Mouse (Mus musculus): ENCODE results near the gene Krt33b. TPM values are rescaled to one million over a fixed set of nuclear protein-coding genes. Genes with fewer than 3 reads are reported as not detected.

Gene Krt33b
- total RNA-seq, 1 experiment from 2014 or later: not detected

DNA sequence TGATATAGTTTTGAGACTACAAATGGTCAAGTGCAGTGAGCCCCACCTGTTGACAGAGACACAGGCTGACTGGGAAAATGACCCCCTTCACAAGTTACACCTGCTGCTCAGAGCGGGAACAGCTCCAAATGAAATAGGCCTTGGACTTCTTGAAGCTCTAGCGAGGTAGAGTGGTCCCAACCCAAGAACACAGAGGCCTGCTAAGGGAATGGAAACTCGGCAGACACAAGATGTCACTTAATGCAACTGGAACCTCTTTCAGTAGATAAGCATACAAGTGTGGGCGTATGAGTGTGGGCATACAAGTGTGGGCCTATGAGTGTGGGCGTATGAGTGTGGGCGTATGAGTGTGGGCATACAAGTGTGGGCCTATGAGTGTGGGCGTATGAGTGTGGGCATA is 30.6 kb downstream of the Krt33b start:
- ATAC-seq (ENCODE audit: extremely low read depth, insufficient number of reproducible peaks, low FRiP score, poor library complexity, severe bottlenecking): no peak

DNA sequence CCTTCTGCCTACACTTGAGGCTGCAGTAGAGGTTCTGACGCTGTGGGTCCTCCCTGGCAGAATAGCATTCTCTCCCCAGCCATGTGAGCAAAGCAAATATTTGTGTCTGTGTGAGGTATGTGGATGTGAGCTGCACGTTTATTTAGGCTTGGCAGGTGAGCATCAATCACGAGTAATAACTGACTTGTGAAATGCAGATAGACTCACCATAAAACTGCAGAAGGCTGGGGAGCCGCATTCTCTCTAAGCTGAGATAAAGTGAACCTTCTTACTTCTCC is 35.3 kb downstream of the Krt33b start:
- ATAC-seq (ENCODE audit: extremely low read depth, insufficient number of reproducible peaks, low FRiP score, poor library complexity, severe bottlenecking): no peak

DNA sequence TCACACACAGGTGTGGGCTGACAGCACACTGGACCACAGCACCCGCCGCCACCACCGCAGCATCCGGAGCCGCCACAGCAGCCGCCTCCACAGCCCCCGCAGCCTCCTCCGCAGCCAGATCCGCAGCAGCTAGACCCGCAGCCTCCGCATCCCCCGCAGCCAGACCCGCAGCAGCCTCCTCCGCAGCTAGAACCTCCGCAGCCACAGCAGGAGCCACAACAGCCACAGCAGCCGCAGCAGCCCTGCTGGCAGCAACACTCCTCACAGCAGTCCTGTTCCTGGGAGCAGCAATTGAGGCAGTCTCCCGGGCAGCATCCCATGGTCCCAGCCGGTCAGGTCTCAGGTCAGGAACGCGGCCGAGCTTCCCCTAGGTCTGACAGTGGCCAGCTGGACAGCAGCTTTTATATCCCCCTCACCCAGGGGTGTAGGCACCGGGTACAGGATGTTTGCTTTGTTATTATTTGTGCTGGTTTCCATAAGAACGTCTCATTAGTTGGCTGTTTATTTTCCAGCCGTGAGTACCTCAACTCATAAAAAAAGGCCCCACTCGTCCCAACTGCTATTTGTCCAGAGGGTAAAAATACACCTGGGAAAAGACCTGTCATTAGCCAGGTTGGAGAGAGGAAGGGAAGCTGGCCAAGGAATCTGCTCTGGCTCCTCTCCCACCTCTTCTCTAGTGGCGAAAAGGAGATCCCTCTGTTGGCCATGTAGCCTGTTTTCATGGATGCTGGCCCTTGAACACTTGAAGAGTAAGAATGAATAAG is 35.9 kb downstream of the Krt33b start, which contains the start of gene Krtap17-1:
Krtap17-1 (minus strand) TSS at position 375 of the 764 bp plus-strand sequence.
- no peak for ATAC-seq (ENCODE audit: extremely low read depth, insufficient number of reproducible peaks, low FRiP score, poor library complexity, severe bottlenecking)

DNA sequence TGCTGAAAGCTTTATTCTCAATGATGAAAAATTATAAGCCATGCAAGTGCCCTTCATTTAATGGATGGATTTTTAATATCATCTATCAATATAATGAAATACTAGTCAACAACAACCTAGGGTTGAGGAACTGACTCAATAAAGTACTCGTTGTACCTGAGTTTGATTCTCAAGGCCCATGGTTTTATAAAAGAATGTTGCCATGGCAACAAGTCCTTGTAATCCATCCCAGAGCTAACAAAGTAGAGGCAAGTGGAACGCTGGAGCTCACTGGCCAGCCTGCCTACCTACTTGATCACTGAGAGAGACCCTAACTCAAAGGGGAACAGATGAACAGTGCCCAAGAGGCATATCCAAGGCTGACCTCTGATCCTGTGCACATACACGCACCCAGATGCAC is 39.1 kb downstream of the Krt33b start:
- no peak for ATAC-seq (ENCODE audit: extremely low read depth, insufficient number of reproducible peaks, low FRiP score, poor library complexity, severe bottlenecking)

DNA sequence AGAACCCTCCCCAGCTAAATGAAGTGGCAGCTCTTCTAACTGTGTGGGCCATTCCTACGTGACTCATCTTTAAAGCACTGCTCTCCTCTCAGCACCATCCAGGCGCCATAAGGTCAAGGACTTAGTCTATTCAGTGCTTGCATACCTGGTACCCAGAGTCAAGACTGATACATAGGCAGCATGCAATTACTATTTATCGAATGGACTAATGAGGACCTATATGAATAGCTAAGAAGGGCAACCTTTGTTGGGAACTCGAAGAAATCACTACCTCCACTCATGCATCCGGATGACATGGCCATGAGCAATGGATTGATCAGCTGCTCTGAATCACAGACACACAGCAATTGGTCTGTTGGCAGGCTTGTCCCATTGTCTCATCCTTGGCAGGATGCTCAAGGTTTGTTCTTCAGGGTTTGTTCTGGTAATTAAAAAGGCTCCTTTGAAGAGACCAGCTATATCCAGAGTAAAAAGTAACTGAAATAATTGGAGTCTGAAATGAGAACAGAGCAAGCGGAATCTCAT is 39.7 kb downstream of the Krt33b start:
- no peak for ATAC-seq (ENCODE audit: extremely low read depth, insufficient number of reproducible peaks, low FRiP score, poor library complexity, severe bottlenecking)

DNA sequence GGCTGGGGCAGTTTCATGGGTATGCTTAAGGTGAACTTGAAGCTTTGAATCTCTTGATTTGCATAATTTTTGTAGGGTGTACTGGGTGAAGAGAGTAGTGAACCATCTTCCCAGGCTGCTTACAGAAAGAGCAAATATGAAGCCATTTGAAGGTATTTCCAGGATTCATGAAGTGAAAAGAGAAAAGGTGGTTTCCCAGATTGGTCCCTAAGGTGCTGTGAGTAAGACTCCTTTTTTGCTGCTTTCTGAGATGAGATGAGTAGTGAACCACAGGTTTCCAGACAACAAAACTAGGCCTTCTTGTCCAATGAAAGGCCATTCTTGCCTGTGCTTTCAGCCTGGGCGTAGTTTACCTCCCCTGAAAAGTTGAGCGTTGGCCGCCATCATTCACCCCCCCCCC is 41.1 kb downstream of the Krt33b start:
- ATAC-seq (ENCODE audit: extremely low read depth, insufficient number of reproducible peaks, low FRiP score, poor library complexity, severe bottlenecking): no peak

DNA sequence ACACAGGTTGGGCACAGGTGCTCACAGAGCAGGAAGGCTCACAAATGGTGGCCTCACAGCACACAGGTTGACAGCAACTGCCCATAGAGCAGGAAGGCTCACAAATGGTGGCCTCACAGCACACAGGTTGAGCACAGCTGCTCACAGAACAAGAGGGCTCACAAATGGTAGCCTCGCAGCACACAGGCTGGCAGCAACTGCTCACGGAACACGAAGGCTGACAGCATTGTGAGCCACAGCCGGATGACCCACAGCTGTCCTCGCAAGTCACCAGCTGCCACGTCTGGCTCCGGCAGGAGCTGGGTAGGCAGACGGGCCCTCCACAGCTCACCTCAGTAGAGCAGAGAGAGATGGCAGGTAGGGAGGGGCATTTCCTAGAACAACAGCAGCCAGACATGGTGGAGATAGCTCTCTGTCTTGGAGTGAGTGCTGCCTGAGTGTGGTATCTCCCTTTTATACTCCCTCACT is 43.5 kb downstream of the Krt33b start, which contains the start of gene Krtap16-1:
Krtap16-1 (minus strand) TSS at position 418 of the 468 bp plus-strand sequence.
- no peak for ATAC-seq (ENCODE audit: extremely low read depth, insufficient number of reproducible peaks, low FRiP score, poor library complexity, severe bottlenecking)

DNA sequence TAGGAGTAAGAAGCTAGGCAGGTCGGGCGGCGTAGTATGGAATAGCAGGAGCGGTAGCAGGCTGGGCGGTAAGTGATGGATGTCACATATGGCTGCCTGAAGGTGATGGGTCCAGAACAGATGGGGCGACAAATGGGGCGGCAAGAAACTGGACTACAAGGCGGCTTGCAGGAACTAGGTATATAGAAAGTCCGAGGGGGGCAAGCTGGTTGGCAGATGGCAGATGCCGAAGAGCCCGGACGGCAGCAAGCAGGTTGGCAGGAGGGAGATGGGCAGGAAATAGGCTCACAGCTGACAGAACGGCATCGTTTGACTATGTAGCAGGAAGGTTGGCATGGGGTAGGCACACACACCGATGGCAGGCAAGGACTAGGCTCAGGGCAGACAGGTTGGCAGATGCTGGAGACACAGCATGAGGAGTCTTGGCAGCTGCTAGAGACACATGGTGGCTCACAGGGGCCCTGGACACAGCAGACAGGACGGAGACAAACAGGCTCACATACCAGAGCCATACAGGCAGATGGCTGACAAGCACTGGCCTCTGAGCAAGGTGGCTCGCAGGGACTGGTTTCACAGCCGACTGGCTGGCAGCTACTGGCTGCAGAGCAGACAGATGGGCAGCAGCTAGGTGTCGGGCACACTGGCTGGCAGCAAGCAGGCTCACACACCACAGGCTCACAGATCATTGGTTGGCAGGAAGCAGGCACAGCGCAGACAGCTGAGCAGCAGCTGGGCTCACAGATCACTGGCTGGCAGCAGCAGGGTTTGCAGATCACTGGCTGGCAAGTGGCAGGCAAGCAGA is 44.2 kb downstream of the Krt33b start:
- ATAC-seq (ENCODE audit: extremely low read depth, insufficient number of reproducible peaks, low FRiP score, poor library complexity, severe bottlenecking): no peak

DNA sequence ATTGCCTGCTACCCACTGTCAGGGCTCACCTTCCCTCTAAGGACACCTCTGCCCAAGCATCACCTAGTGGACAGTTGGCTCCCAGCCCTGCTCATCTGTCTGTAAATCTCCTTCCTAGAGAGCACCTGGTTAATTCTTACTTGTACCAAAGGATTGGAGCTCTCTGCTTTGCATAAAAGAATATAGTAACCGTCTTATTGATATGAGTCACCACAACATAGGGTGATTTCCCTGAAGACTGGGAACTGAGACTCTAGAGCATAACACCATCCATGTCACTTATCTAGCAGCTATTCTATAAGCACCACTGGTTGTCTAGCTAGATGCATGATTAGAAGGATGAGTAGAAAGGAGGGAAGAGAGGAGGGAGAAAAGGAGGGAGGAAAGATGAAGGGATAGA is 46.2 kb downstream of the Krt33b start:
- ATAC-seq (ENCODE audit: extremely low read depth, insufficient number of reproducible peaks, low FRiP score, poor library complexity, severe bottlenecking): no peak

DNA sequence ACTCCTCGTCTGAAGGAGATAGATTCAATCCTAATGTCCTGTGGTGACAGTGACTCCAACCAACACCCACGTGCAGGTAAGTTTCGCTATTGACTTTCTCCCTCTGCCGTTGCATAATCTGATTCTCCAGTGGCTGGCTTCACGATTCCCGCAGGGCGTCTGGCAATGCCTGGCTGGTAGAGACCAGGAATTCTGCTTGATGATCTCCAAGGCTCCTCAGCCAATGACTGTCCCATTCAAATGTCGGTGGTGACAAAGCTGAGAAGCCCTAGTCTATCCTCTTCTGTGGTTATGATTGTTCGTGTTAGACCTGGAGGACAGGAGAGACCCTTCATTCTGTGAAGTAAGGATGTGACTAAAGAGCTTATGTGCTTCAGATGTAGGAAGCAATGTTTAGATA is 46.9 kb downstream of the Krt33b start:
- no peak for ATAC-seq (ENCODE audit: extremely low read depth, insufficient number of reproducible peaks, low FRiP score, poor library complexity, severe bottlenecking)

DNA sequence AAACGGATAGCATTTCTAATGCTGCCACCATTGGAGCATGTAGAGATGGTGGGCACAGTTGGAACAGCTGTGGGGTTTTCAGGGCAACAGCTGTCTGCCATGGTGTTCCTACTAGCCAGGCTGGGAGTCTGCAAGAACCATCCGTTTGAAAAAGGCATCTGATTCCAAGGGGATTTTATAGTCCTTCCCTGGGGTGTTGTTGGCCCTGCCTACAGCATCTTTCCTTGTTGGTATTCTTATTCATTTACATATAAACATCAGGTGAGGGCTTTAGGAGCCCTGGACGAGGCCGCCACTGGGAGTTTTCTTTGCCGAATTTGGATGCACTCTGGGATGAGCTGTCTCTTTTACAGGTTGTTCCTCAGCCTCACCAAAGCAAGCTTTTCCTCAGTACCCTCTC is 50.7 kb downstream of the Krt33b start, which contains the start of gene Krtap29-1:
Krtap29-1 (minus strand) TSS at position 101 of the 400 bp plus-strand sequence.
- no peak for ATAC-seq (ENCODE audit: extremely low read depth, insufficient number of reproducible peaks, low FRiP score, poor library complexity, severe bottlenecking)

Other genes with a start within 250 kb of the Krt33b start
- not detected in 2 replicates for gene Krtap4-8, start 249.2 kb downstream of the Krt33b start, total RNA-seq (2017)
- gene Krtap4-9, start 244.7 kb downstream of the Krt33b start, total RNA-seq (2017): not detected in 2 replicates
- not detected in 2 replicates for gene Gm11596, start 236.4 kb downstream of the Krt33b start, total RNA-seq (2017)
- gene Gm11569, start 230.9 kb downstream of the Krt33b start, total RNA-seq (2017): not detected in 2 replicates
- gene Gm11554, start 225.4 kb downstream of the Krt33b start, total RNA-seq (2017): not detected in 2 replicates
- not detected in 2 replicates for gene Krtap4-13, start 220.0 kb downstream of the Krt33b start, total RNA-seq (2017)
- gene Gm11564, start 214.2 kb downstream of the Krt33b start, total RNA-seq (2017): not detected in 2 replicates
- gene 2300003K06Rik, start 191.8 kb downstream of the Krt33b start, total RNA-seq (2017): not detected in 2 replicates
- gene Krtap4-16, start 178.3 kb downstream of the Krt33b start, total RNA-seq (2017): not detected in 2 replicates
- not detected in 2 replicates for gene Gm11568, start 172.0 kb downstream of the Krt33b start, total RNA-seq (2017)
- not detected in 2 replicates for gene Gm11559, start 165.4 kb downstream of the Krt33b start, total RNA-seq (2017)
- gene Krtap9-1, start 156.5 kb downstream of the Krt33b start, total RNA-seq (2017): not detected in 2 replicates
- not detected in 2 replicates for gene Gm11567, start 150.7 kb downstream of the Krt33b start, total RNA-seq (2017)
- gene Krtap31-1, start 121.9 kb downstream of the Krt33b start, total RNA-seq (2017): not detected in 2 replicates
- gene Gm11565, start 115.1 kb downstream of the Krt33b start, total RNA-seq (2017): not detected in 2 replicates
- gene Krtap31-2, start 93.6 kb downstream of the Krt33b start, total RNA-seq (2017): not detected in 2 replicates
- not detected in 2 replicates for gene Krtap9-5, start 81.4 kb downstream of the Krt33b start, total RNA-seq (2017)
- not detected in 2 replicates for gene Krtap29-1, start 50.8 kb downstream of the Krt33b start, total RNA-seq (2017)
- not detected in 2 replicates for gene Krtap16-1, start 43.3 kb downstream of the Krt33b start, total RNA-seq (2017)
- gene Krtap17-1, start 35.9 kb downstream of the Krt33b start, total RNA-seq (2017): not detected in 2 replicates
- not detected in 2 replicates for gene Krt33a, start 13.7 kb downstream of the Krt33b start, total RNA-seq (2017)
- gene Krt34, start 11.7 kb upstream of the Krt33b start, total RNA-seq (2017): not detected in 2 replicates
- gene Krt31, start 20.7 kb upstream of the Krt33b start, total RNA-seq (2017): not detected in 2 replicates
- gene Krt32, start 58.4 kb upstream of the Krt33b start, total RNA-seq (2017): not detected in 2 replicates
- not detected in 2 replicates for gene Krt35, start 66.4 kb upstream of the Krt33b start, total RNA-seq (2017)
- gene Krt36, start 75.8 kb upstream of the Krt33b start, total RNA-seq (2017): not detected in 2 replicates
- 15.4 and 23.3 TPM in 2 replicates for gene Krt13, start 91.7 kb upstream of the Krt33b start, total RNA-seq (2017)
- 1.4 and 2.3 TPM in 2 replicates for gene Krt15, start 106.1 kb upstream of the Krt33b start, total RNA-seq (2017)
- 0.74 and 4.9 TPM in 2 replicates for gene Krt19, start 118.8 kb upstream of the Krt33b start, total RNA-seq (2017)
- gene Krt9, start 163.4 kb upstream of the Krt33b start, total RNA-seq (2017): not detected in 2 replicates
- not detected in 2 replicates for gene Krt14, start 177.7 kb upstream of the Krt33b start, total RNA-seq (2017)
- 0.25 TPM in 1 of 2 replicates, not detected in the other for gene Krt16, start 219.0 kb upstream of the Krt33b start, total RNA-seq (2017)
- not detected in 2 replicates for gene Krt17, start 231.2 kb upstream of the Krt33b start, total RNA-seq (2017)
- not detected in 2 replicates for gene Krt42, start 240.0 kb upstream of the Krt33b start, total RNA-seq (2017)